Mouse (Mus musculus): ENCODE data around the gene Slc38a6. TPM values are rescaled to one million over a fixed set of nuclear protein-coding genes. Genes with fewer than 3 reads are reported as not detected.

Gene Slc38a6
- polyA plus RNA-seq, 1 experiment, result 18.8 TPM

DNA sequence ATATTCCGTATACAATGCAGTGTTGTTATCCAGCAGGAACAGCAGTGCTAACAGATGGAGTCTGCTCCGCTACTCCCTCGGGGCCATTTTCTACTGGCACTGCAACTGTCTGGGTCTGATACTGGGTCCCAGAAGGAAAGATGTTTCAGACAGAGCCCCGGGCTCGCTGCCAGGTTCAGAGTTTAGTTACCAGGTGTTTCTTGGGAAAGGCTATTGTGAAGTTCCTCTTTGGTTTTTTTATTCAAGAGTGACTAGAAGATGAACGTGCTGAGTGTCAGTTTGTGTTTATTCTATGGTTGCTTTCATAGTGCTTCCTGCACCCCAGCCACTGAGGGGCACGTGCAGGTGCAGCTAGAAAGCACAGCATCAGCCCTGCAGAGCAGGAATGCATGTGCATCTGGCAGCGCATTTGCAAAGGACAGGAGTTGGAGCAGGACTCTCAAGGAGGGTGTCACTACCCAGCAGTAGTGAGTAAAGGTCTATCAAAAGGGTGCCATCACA, 47.5 kb downstream of the Slc38a6 start:
- no peak overlapping the region for H3K9ac ChIP-seq (ENCODE audit: low read depth, poor library complexity, severe bottlenecking)
- H3K27me3 ChIP-seq (ENCODE audit: control insufficient read depth, insufficient read depth, low read length, poor library complexity, severe bottlenecking), result no peaks in the 10 kb centered on the region
- H3K27ac ChIP-seq (ENCODE audit: insufficient read depth, low read length), result no peak overlapping the region
- H3K9me3 ChIP-seq (replicated peaks; ENCODE audit: control insufficient read depth, insufficient read depth, low read length, poor library complexity, severe bottlenecking), result no peaks in the 10 kb centered on the region
- no peak overlapping the region for H3K4me3 ChIP-seq (ENCODE audit: low read depth, low read length)
- H3K36me3 ChIP-seq (ENCODE audit: control insufficient read depth, insufficient read depth, low read length, poor library complexity, severe bottlenecking), result no peaks in the 10 kb centered on the region
- peaks cover 1% of the 10 kb centered on the region for H3K4me1 ChIP-seq (ENCODE audit: control insufficient read depth, insufficient read depth, low read length)
- TF ChIP-seq EP300 (IDR thresholded peaks at IDR 0.05; ENCODE audit: insufficient read depth, low read depth, low read length), result no peak
- no peak for TF ChIP-seq POLR2A (IDR thresholded peaks at IDR 0.05; ENCODE audit: insufficient read depth, low read length)
- no peak for TF ChIP-seq CTCF (IDR thresholded peaks at IDR 0.05; ENCODE audit: low read depth, low read length)

DNA sequence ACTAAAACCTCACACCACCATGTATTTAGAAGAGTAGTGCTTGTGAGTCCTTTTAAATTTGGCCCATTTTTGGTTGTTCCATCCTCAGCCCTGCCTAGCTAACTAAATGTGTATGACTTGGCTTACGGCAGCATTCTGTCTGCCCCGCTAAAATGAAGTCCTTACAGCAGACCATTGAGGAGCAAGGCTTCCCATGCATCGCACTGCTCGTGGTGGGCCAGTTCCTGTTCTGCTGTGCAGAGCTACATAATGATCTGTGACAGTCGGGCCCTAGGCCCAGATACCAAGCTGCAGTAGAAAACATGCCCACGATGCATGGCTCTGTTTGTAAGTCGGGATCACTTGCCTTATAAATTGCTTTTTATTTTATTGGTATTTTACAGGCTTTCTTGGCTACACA, 50.5 kb downstream of the Slc38a6 start:
- Histone ChIP-seq H3K27ac (ENCODE audit: insufficient read depth, low read length) (no peak overlapping the region), H3K4me1 (ENCODE audit: control insufficient read depth, insufficient read depth, low read length) (peaks cover 1% of the 10 kb centered on the region), H3K27me3 (ENCODE audit: control insufficient read depth, insufficient read depth, low read length, poor library complexity, severe bottlenecking) (no peaks in the 10 kb centered on the region), H3K4me3 (ENCODE audit: low read depth, low read length) (no peak overlapping the region), H3K36me3 (ENCODE audit: control insufficient read depth, insufficient read depth, low read length, poor library complexity, severe bottlenecking) (no peaks in the 10 kb centered on the region), H3K9me3 (replicated peaks; ENCODE audit: control insufficient read depth, insufficient read depth, low read length, poor library complexity, severe bottlenecking) (no peaks in the 10 kb centered on the region), H3K9ac (ENCODE audit: low read depth, poor library complexity, severe bottlenecking) (no peak overlapping the region)
- TF ChIP-seq EP300 (IDR thresholded peaks at IDR 0.05; ENCODE audit: insufficient read depth, low read depth, low read length) (no peak), CTCF (IDR thresholded peaks at IDR 0.05; ENCODE audit: low read depth, low read length) (no peak), POLR2A (IDR thresholded peaks at IDR 0.05; ENCODE audit: insufficient read depth, low read length) (no peak)

GRCm38 (mm10) chr12:73340642-73341293, 54.2 kb downstream of the Slc38a6 start:
- H3K27me3 ChIP-seq (ENCODE audit: control insufficient read depth, insufficient read depth, low read length, poor library complexity, severe bottlenecking), result no peaks in the 10 kb centered on the region
- H3K9me3 ChIP-seq (replicated peaks; ENCODE audit: control insufficient read depth, insufficient read depth, low read length, poor library complexity, severe bottlenecking), result no peaks in the 10 kb centered on the region
- no peak overlapping the region for H3K9ac ChIP-seq (ENCODE audit: low read depth, poor library complexity, severe bottlenecking)
- H3K4me3 ChIP-seq (ENCODE audit: low read depth, low read length), result no peak overlapping the region
- H3K4me1 ChIP-seq (ENCODE audit: control insufficient read depth, insufficient read depth, low read length), result peaks cover 1% of the 10 kb centered on the region
- TF ChIP-seq EP300 (IDR thresholded peaks at IDR 0.05; ENCODE audit: insufficient read depth, low read depth, low read length) (0 out of 2 replicates have a peak, but pooled peaks have one; percentile 35), CTCF (IDR thresholded peaks at IDR 0.05; ENCODE audit: low read depth, low read length) (no peak)
- no peaks in the 10 kb centered on the region; the same call in 1 of the 2 replicates for H3K36me3 ChIP-seq (ENCODE audit: control insufficient read depth, insufficient read depth, low read length, poor library complexity, severe bottlenecking)
- H3K27ac ChIP-seq (ENCODE audit: insufficient read depth, low read length), result no peak overlapping the region

DNA sequence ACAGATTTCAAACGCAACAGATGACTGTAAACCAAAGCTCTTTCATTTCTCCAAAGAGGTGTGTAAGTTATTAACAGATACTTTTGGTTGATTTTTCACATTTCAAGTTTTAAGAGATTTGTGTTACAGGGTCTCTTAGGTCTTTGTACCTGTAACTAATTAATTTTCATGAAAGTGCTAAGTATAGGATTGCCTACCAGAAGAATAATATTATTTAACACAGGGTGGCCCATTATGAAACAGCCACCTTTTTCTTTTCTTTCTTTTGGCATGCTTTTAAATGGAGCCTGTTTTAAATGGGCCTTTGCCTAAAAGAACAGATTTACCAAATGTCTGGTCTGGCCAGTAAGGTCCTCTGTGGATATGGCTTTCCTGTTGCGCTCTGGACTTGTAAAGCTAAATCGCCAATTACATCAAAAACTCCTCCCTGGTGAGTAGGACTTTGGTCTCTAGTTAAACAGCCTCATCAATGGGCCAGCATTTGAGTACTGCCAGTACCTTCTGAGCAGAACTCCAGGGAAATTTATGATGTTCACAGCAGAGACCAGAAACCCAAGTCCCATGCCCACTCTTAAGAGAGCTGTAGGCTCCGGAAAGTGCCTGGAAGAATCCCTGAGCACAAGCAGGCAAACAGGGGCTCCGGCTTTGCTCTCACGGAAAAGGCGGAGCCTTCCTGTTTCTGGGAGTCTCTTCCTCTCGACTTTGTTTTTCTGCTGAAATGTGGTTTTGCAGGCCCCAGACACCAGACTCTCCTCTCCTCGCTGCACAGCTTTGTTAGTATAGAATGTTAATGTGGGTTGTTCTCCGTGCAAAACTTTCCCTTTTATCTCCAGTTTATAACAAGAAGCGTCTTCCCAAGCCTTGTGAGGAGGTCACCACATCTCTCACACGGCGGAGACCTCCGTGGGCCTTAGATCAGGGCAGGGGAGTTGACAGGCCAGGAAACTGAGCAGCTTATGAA, 55.4 kb downstream of the Slc38a6 start:
- no peak overlapping the region for H3K9ac ChIP-seq (ENCODE audit: low read depth, poor library complexity, severe bottlenecking)

DNA sequence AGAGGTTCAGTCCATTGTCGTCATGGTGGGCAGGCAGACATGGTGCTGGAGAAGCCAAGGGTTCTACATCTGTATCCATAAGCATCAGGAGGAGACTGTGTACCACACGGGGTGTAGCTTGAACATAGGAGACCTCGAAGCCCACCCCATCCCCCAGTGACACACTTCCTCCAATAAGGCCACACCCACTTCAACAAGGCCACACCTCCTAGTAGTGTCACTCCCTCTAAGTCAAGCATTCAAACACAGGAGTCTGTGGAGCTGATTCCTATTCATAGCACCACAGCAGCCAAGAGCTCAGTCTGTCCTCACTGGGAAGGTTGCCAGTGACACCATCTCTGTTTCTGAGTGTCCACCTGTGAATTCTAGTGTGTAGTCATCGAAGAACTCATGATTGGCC, 57.7 kb downstream of the Slc38a6 start:
- no peaks in the 10 kb centered on the region for H3K9me3 ChIP-seq (replicated peaks; ENCODE audit: control insufficient read depth, insufficient read depth, low read length, poor library complexity, severe bottlenecking)
- no peak overlapping the region for H3K4me3 ChIP-seq (ENCODE audit: low read depth, low read length)
- no peak overlapping the region for H3K27ac ChIP-seq (ENCODE audit: insufficient read depth, low read length)
- TF ChIP-seq CTCF (IDR thresholded peaks at IDR 0.05; ENCODE audit: low read depth, low read length), result no peak
- no peak overlapping the region for H3K9ac ChIP-seq (ENCODE audit: low read depth, poor library complexity, severe bottlenecking)
- H3K27me3 ChIP-seq (ENCODE audit: control insufficient read depth, insufficient read depth, low read length, poor library complexity, severe bottlenecking), result no peaks in the 10 kb centered on the region
- H3K36me3 ChIP-seq (ENCODE audit: control insufficient read depth, insufficient read depth, low read length, poor library complexity, severe bottlenecking), result no peaks in the 10 kb centered on the region; the same call in 1 of the 2 replicates
- H3K4me1 ChIP-seq (ENCODE audit: control insufficient read depth, insufficient read depth, low read length), result no peaks in the 10 kb centered on the region

More for the DNA sequence above, 55.4 kb downstream of the Slc38a6 start:
- H3K36me3 ChIP-seq (ENCODE audit: control insufficient read depth, insufficient read depth, low read length, poor library complexity, severe bottlenecking), result no peaks in the 10 kb centered on the region; the same call in 1 of the 2 replicates
- H3K27ac ChIP-seq (ENCODE audit: insufficient read depth, low read length), result no peak overlapping the region
- no peak overlapping the region for H3K4me3 ChIP-seq (ENCODE audit: low read depth, low read length)
- no peaks in the 10 kb centered on the region for H3K9me3 ChIP-seq (replicated peaks; ENCODE audit: control insufficient read depth, insufficient read depth, low read length, poor library complexity, severe bottlenecking)
- H3K4me1 ChIP-seq (ENCODE audit: control insufficient read depth, insufficient read depth, low read length), result peaks cover 1% of the 10 kb centered on the region
- no peaks in the 10 kb centered on the region for H3K27me3 ChIP-seq (ENCODE audit: control insufficient read depth, insufficient read depth, low read length, poor library complexity, severe bottlenecking)
- no peak for TF ChIP-seq POLR2A (IDR thresholded peaks at IDR 0.05; ENCODE audit: insufficient read depth, low read length)
- no peak for TF ChIP-seq CTCF (IDR thresholded peaks at IDR 0.05; ENCODE audit: low read depth, low read length)
- no peak for TF ChIP-seq EP300 (IDR thresholded peaks at IDR 0.05; ENCODE audit: insufficient read depth, low read depth, low read length)

GRCm38 (mm10) chr12:73345157-73345556, 58.6 kb downstream of the Slc38a6 start:
- no peak for TF ChIP-seq CTCF (IDR thresholded peaks at IDR 0.05; ENCODE audit: low read depth, low read length)
- no peak for TF ChIP-seq POLR2A (IDR thresholded peaks at IDR 0.05; ENCODE audit: insufficient read depth, low read length)
- TF ChIP-seq EP300 (IDR thresholded peaks at IDR 0.05; ENCODE audit: insufficient read depth, low read depth, low read length), result no peak
- Histone ChIP-seq H3K9ac (ENCODE audit: low read depth, poor library complexity, severe bottlenecking) (no peak overlapping the region), H3K36me3 (ENCODE audit: control insufficient read depth, insufficient read depth, low read length, poor library complexity, severe bottlenecking) (no peaks in the 10 kb centered on the region; the same call in 1 of the 2 replicates), H3K27me3 (ENCODE audit: control insufficient read depth, insufficient read depth, low read length, poor library complexity, severe bottlenecking) (no peaks in the 10 kb centered on the region), H3K27ac (ENCODE audit: insufficient read depth, low read length) (no peak overlapping the region), H3K4me3 (ENCODE audit: low read depth, low read length) (no peak overlapping the region), H3K9me3 (replicated peaks; ENCODE audit: control insufficient read depth, insufficient read depth, low read length, poor library complexity, severe bottlenecking) (no peaks in the 10 kb centered on the region), H3K4me1 (ENCODE audit: control insufficient read depth, insufficient read depth, low read length) (no peaks in the 10 kb centered on the region)
